ENCODE assay signal across 10 mouse cellular contexts in genomic region chr8:125560825-125561490, GRCm38 (mm10). TPM values are rescaled to one million over a fixed set of nuclear protein-coding genes. Genes with fewer than 3 reads are reported as not detected.
DNase-seq lines count a peak whose midpoint lies in the region; ATAC-seq and TF ChIP-seq lines count a peak whose summit lies in the region.
"Had no signal": no experiment of that assay in that cellular context is flagged by ENCODE, and none has a peak within 500 bp of the region (broad histone marks: within the 10 kb centered on the region; RNA-seq: fewer than 3 reads in every experiment).

No protein-coding gene starts in this region.

- no peak overlapping the region for H3K9ac ChIP-seq in stomach, postnatal 0 days (ENCODE audit: low read length)

- H3K9me3 ChIP-seq in stomach, postnatal 0 days (ENCODE audit: control insufficient read depth, low read length), result no peaks in the 10 kb centered on the region

- no peak for ATAC-seq in stomach, postnatal 0 days (ENCODE audit: low FRiP score, low TSS enrichment)

- peak overlapping the region; percentile 11 for H3K27ac ChIP-seq in left cerebral cortex, adult 2 months
- H3K27ac ChIP-seq in stomach, postnatal 0 days (replicated peaks), result peak overlapping the region; percentile 40

- H3K27me3 ChIP-seq in stomach, postnatal 0 days (ENCODE audit: control insufficient read depth, insufficient read depth, low read length), result no peaks in the 10 kb centered on the region

- no peak overlapping the region for H3K4me3 ChIP-seq in left cerebral cortex, adult 2 months
- no peak overlapping the region for H3K4me3 ChIP-seq in stomach, postnatal 0 days (ENCODE audit: low read depth, low read length)

- DNase-seq in adrenal gland, adult 8-10 months, result peak; percentile 49
- DNase-seq in adrenal gland, postnatal 4 days (ENCODE audit: low spot score in 2 of 2), result no peak
- DNase-seq in left cerebral cortex, adult 2 months (ENCODE audit: extremely low spot score in 1 of 2, low spot score in 2 of 2), result no peak
- no peak for DNase-seq in left cerebral cortex, postnatal 25 days (ENCODE audit: low spot score in 2 of 2)
- peak; percentile 17 to 38 for DNase-seq in cerebellum, postnatal 36 days
- DNase-seq in stomach, postnatal 0 days (ENCODE audit: low spot score), result no peak
- no peak for DNase-seq in urinary bladder, postnatal 10 days (ENCODE audit: low spot score)
- no peak for DNase-seq in adipocyte (ENCODE audit: low spot score)
- DNase-seq: gastrocnemius, postnatal 14 days had no signal

- peaks cover 15% of the 10 kb centered on the region for H3K4me1 ChIP-seq in stomach, postnatal 0 days (replicated peaks; ENCODE audit: control insufficient read depth, insufficient read depth)

- intact Hi-C loops in left cerebral cortex, adult 2 months (cut with DNase I), result no loop called here
- intact Hi-C loops in left cerebral cortex, postnatal 25 days (cut with DNase I), result no loop called here

- H3K36me3 ChIP-seq in stomach, postnatal 0 days (ENCODE audit: control insufficient read depth, insufficient read depth, low read length), result no peaks in the 10 kb centered on the region

- WGBS in stomach, postnatal 0 days, result 72% methylated on average over 11 of the region's 11 CpGs

- no peak for TF ChIP-seq EP300 in stomach, postnatal 0 days (optimal IDR thresholded peaks at IDR 0.05)

- no peak for TF ChIP-seq CTCF in left cerebral cortex, adult 2 months (IDR thresholded peaks at IDR 0.05)
- TF ChIP-seq CTCF in stomach, postnatal 0 days (IDR thresholded peaks at IDR 0.05; ENCODE audit: low read depth), result no peak

- H3K4me2 ChIP-seq in stomach, postnatal 0 days (replicated peaks; ENCODE audit: low read depth), result no peak overlapping the region
- H3K4me2 ChIP-seq: midbrain, embryonic 11.5 days had no signal

RNA-seq across cellular contexts. Expression of gene Sipa1l2, which starts 8.7 kb away (rescaled TPM):
- 10 to 100 TPM; 48.7 to 56.9 (median 53.8) TPM for total RNA-seq in adrenal gland, adult 8-10 months (2022)
- 10 to 100 TPM; 47.6 to 52.7 TPM for total RNA-seq in adrenal gland, postnatal 4 days (2021)
- total RNA-seq in left cerebral cortex, adult 2 months (2021), result 10 to 100 TPM; 44.1 to 47.9 TPM
- 10 to 100 TPM; 39.6 to 40.6 TPM for total RNA-seq in left cerebral cortex, postnatal 25 days (2021)
- 3.1 and 3.6 TPM in 2 replicates for polyA plus RNA-seq in stomach, postnatal 0 days (2015; fragmentation: Nextera tagmentation; extraction: Ambion mirVana)

Comparison
In these comparisons a context has a peak if more than half of its experiments do, and no peak if none do; other contexts are left out.
1. DNase-seq: peak in adrenal gland, adult 8-10 months (single experiment) and cerebellum, postnatal 36 days (2 of 2); none in adrenal gland, postnatal 4 days (0 of 2), left cerebral cortex, adult 2 months (0 of 2), left cerebral cortex, postnatal 25 days (0 of 2), stomach, postnatal 0 days (single experiment), urinary bladder, postnatal 10 days (single experiment) and adipocyte (single experiment).